Mouse (Mus musculus) right cerebral cortex, postnatal 14 days (tissue): ENCODE results near the gene Glyctk.

ENCODE experiments used
- DNase-seq: peaks from one replicate; pipeline ENCODE4 v3.0.0; 2022

Glyctk gene

GRCm38 (mm10) chr9:106158037-106158491, at the start of gene Glyctk:
Gene Glyctk, minus strand, starts transcription at chr9:106158138.
- DNase-seq: no peak

DNA sequence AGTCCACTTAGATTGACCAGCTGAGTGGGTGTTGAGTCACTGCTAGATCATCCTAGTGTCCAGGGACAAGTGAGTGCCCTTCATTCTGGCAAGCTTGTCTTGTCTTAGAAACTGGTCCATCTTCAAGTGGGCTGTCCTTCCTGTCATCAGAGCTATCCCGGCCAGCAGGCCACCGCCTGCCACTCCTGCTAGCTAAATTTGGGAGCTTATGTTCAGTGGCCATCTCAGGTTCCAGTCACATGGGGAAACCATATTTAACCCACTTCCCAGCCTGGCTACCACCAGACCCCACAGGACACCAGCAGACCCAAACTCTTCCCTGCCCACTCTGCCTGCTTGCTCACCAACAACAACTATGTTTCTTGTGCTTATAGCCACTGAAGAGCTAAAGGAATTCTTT, 48.6 kb upstream of the Glyctk start:
- DNase-seq: no peak

DNA sequence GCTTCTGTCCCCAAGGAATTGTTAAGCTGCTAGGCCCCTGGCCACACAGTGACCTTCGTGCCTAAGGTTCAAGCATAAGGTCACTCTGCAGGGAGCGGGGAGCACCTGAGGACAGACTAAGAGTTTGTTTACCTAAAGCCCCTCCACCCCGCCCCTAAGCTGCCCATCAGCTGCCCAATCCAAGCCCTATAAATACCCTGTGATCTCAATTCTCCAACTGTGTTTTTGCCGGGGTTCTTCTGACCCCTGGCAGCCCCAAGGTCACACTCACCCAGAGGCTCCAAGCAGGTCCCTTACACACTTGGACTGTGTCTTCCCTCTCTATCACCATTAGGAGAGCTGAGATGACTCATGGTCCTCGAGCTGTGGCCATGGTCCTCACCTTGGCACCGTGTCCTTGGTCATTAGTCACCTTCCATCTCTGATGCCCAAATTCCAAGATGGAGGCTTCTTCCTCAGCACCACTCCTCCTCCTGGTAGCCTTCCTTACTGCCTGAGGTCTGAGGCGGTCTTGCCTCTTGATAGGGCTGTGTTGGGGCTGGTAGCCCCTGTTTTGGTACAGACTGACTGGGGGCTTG, 47.9 kb upstream of the Glyctk start:
- DNase-seq: no peak

DNA sequence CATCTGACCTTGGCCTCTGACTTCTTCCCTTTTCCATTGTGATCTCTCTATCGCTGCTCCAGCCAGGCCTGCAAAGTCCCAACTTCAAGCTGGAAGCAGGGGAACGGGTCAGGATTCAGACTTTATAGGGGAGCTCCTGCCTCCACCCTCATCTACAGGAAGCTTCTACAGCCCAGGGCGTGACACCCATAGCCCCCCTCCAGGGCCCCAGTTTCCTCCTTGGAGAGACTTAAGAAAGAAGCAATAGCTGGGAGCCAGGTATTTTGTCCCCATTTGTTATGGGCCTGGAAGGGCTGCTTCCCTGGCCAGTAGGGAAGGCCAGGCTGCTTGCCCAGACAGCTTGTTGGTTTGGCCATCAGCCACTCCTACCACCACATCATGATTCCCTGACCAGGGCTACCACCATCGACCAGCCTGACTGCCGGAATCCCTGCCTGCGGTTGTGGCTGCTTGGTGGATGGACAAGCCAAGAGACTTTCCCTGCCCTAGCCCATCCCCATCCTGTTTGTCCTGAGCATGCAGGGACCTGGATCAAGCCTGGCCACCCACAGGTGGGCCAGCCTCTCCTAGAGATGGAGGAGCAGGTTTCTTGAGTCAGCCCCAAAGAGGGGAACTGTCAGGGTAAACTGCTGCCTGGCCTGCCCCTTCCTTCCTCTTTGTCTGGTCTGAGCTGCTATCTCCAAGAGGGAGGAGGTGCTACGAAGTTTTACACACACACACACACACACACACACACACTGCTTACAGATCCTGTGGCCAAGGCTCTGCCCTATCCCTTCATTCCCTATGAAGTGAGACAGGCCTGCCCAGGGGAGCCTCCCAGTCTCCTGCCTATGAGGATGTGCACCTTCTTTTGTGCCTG, 46.3 kb upstream of the Glyctk start:
- DNase-seq: no peak

DNA sequence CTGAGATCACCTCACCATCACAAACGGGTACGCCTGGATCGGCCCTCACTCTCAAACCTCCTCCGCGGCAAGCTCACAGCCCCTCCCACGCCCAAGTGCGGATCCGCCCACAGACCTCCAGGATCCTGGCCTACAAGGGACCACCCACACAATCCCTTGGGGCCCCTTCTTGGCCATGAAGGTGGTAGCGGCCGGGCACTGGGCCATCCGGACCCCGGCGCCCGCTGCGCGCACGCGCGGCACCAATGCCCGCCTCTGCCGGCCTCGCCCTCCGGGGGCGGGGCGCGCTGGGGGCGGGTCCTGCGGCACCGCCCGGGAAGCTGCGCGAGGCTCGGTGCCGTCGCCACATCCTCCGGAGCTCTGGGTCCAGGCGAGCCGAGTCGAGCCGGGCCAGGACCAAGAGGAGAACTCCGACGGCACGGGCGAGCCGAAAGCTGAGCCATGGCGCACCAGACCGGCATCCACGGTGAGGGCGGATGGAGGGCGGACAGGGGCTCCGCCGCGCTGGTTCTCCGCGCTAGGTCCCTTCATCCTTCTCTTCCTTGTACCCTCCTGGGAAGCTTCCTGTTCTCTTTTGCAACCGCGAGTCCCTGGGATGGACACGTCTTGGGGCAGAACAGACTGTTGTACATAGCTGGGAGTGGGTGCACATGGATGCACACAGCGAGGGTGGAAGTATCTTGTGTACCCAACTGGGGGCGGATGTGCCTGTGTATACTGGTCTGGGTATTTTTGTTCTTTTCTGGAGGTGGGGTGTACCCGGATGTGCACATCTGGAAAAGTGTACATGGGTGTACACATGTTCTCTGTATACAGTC, 45.1 kb upstream of the Glyctk start, which contains the start of gene Twf2:
TSS of gene Twf2 (plus strand) at position 290 of the 818 bp plus-strand sequence.
- peak; percentile 85 for DNase-seq

DNA sequence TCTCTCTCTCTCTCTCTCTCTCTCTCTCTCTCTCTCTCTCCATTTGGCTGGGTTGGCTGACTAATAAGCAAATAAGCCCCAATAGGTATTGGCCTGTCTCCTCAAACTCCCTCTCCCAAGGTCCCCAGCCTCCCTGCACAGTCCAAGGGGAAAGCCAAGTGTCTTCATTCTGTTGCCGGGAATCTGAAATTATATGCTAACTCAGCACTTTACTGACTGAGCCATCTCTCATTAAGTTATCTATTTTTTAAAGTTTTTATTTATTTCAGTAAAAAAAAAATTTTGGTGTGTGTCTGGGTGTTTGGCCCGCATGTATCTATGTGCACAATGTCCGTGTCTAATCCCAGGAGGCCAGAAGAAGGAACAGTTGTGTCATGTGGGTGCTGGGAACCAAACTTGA, 44.0 kb upstream of the Glyctk start:
- no peak for DNase-seq

- DNase-seq: no peak
Measured at GRCm38 (mm10) chr9:106199535-106200272, 41.8 kb upstream of the Glyctk start, which contains the start of gene Ppm1m. Gene Ppm1m, minus strand, starts transcription at chr9:106199746.

DNA sequence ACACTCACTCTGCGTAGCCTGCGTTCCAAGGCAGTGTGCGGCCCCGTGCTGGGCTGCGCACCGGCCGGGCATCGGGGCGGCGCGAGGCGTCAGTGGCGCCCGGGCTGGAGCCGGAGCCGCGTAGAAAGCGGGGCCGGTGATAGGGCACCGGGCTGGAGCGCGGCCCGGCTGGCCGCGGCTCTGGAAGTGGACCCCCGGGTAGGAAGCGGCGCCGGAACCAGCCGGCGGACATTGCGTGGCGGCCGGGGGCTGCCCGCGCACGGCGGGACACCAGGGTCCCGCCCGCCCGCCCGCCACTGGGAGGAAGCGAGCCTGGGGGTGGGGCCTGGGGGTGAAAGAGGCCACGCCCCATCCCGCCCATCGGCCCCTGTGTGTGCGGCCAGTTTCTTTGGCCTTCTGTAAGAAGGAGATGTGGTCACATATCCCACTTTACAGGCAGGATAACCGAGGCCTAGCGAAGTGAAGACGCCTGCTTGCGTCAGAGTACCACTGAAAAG, 41.1 kb upstream of the Glyctk start:
- DNase-seq: peak; percentile 58

GRCm38 (mm10) chr9:106197732-106198131, 39.8 kb upstream of the Glyctk start:
- no peak for DNase-seq

DNA sequence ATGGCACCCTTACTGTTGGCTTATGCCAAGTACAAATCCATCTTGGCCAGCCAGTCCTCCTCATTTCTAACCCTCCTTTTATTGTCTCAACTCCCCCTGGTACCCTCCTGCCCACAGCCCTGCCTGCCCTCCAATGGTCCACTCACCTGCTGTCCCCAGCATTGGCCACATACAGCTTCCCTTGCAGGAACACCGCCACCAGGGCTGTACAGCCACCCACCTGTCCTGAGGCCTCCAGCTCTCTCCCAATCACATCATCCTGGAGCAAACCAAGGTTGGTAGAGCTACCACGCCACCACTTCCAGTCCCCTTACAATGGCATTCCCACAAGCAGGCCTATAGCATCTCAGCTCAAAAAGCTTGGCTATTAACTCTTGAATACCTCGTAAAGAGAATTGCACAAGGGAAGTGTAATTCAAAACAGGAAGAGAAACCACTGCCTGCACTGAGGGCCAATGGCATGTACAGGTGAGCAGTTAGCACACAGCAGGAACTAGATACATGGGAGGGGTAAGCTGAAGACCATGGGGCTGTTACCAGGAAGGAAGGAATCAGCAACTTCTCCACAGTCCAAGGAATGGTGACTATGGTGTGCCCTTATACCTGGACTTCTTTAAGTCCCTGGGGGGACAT, 39.3 kb upstream of the Glyctk start:
- DNase-seq: no peak

DNA sequence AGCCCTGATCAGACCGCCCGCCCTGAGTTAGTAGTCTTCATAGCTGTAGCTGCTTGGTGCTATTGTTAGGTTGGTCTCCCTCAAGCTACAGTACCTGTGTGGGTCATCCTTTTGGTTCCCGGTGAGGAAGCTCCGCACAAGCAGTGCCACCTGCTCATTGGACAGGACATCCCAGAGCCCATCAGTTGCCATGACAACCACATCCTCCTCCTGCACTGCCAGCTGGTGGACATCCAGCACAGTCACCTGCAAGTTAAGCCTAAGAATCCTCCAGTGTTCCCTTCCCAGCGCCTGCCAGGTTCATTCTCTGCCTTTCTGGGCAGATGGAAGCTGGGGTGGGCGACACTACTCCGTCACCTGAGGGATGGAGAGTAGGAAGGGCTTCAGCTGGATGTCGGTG, 37.8 kb upstream of the Glyctk start:
- no peak for DNase-seq

GRCm38 (mm10) chr9:106193930-106194807, 36.2 kb upstream of the Glyctk start:
- no peak for DNase-seq

DNA sequence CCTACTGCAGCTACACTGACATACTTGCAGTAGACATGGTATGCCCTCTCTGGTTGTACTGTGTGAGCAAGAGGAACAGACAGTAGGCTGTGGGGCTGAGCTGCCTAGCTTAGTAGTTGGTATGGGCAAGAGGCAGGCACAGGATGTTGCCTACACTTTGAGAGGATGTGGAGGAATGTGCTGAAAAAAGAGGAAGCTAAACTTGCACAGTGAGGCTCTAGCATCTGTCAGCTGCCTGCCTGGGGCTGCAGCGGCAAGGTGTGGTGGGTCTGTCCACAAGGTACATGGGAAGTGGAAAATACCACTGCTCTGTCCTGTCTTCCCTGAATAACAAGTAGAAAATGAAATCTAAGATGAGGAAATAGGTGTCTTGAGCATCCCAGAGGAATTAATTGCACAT, 35.1 kb upstream of the Glyctk start:
- DNase-seq: no peak

- DNase-seq: no peak
Measured at GRCm38 (mm10) chr9:106192024-106192423, 34.1 kb upstream of the Glyctk start.

GRCm38 (mm10) chr9:106191355-106191754, 33.4 kb upstream of the Glyctk start:
- DNase-seq: no peak

DNA sequence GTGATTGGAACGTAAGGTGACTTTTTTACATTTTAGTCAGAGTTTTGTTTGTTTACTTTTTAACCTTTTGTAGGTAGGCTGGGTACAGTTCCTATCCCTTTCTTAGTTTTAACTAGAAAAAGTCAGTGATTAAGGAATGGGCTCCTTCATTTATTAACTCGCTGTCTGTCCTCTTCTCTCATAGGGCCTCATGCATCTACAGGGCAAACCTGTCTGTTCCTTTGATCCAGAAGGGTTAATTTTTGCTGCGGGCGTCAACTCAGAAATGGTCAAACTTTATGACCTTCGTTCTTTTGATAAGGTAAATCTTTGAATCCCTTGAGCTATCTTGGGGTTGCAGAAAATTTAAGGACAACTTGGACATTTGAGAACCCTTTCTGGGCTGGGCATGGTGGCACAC, 26.1 kb upstream of the Glyctk start:
- no peak for DNase-seq

DNA sequence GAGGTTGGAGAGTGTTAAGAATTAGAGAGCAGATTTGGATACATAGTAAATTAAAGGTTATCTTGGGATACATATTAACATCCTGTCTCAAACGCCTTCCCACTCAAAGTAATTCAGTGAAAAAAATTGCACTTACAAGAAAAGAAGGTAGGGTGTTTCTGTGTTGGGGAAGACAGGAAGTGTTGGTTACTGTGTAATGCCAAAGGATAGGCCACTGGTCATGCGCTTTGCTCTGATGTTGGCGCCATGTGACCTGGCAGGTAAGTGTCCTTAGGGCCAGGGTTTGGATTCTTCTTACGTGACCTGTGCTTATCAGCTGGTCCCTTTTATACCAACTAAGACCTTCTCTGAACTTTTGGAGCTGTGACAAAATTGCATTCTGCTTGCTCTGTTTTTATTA, 24.2 kb upstream of the Glyctk start:
- DNase-seq: no peak

- DNase-seq: no peak
Measured at GRCm38 (mm10) chr9:106179964-106180363, 22.0 kb upstream of the Glyctk start.

DNA sequence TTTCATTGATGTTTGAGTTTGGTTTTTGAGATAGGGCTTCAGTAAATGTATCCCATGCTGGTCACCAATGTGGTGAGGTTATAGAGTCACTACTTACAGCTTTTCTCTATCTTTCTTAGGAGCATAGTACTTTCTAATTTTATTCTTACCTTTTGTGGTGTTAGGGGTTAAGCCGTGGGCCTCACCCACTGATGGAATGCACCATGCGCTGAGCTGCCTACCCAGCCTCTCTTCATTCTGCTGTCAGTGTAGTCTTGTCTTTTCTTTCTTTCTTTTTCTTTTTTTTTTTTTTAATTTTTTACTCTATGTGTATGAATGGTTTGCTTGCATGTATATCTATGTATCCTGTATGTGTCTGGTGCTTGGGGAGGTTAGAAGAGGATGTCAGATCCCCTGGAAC, 21.5 kb upstream of the Glyctk start:
- DNase-seq: no peak

DNA sequence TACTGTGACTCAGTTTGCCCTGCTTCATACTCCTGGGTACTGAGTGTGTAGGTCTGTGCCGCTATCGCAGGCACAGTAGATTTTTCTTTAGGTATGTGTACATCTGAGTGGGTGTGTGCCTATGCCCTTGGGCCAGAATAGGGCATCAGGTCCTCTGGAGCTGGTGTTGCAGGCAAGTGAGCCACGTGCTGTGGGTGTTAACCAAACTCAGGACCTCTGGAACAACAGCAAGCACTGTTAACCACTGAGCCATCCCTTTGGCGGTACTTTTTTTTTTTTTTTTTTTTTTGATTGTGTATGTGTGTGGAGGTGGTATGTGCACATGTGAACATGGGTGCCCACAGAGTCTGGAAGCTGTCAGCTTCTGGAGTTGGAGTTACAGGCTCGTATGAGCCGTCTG, 19.9 kb upstream of the Glyctk start:
- DNase-seq: no peak

DNA sequence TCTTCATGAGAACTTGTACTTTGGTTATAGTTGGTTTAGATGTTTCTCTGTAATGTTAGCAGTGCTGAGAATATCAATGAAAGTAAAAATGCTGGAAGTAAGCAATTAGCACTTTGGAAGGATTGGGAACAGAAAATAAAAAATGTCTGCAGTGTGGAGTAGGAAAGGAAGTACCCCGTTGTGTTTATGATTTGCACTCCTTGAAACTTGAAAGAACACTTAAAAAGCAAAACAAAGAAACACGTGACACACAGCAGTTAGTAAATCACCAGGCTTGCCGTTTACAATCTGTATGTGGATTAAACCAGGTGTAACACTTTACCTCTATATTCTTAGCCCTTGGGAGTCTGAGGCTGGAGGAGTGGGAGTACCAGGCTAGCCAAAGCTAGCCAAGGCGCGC, 18.8 kb upstream of the Glyctk start:
- no peak for DNase-seq
